Mouse (Mus musculus): ENCODE results near the gene Rnf111.

The Rnf111 gene

GRCm38 (mm10) chr9:70396083-70396482 lies 107.4 kb downstream of the Rnf111 start:
- no peak for DNase-seq (ENCODE audit: low spot score in 2 of 2)

- no peak for DNase-seq (ENCODE audit: low spot score in 2 of 2)
These were observed 107.9 kb downstream of the Rnf111 start for GRCm38 (mm10) chr9:70395617-70396016.

- peak; percentile 32 to 50 for DNase-seq (ENCODE audit: low spot score in 2 of 2)
These were observed 111.0 kb downstream of the Rnf111 start for GRCm38 (mm10) chr9:70392563-70392907.

GRCm38 (mm10) chr9:70391660-70392562 lies 111.6 kb downstream of the Rnf111 start:
- DNase-seq (ENCODE audit: low spot score in 2 of 2): no peak

- no peak for DNase-seq (ENCODE audit: low spot score in 2 of 2)
These were observed 112.5 kb downstream of the Rnf111 start for GRCm38 (mm10) chr9:70391042-70391441.

- DNase-seq (ENCODE audit: low spot score in 2 of 2): no peak
These were observed 114.0 kb downstream of the Rnf111 start for GRCm38 (mm10) chr9:70389548-70389947.

- DNase-seq (ENCODE audit: low spot score in 2 of 2): no peak
These were observed 116.0 kb downstream of the Rnf111 start for GRCm38 (mm10) chr9:70387410-70388119.

- no peak for DNase-seq (ENCODE audit: low spot score in 2 of 2)
These were observed 118.4 kb downstream of the Rnf111 start for GRCm38 (mm10) chr9:70384958-70385728.

- DNase-seq (ENCODE audit: low spot score in 2 of 2): no peak
These were observed 119.0 kb downstream of the Rnf111 start for GRCm38 (mm10) chr9:70384494-70384893.

GRCm38 (mm10) chr9:70383750-70384149 lies 119.8 kb downstream of the Rnf111 start:
- DNase-seq (ENCODE audit: low spot score in 2 of 2): no peak

GRCm38 (mm10) chr9:70382091-70382490 lies 121.4 kb downstream of the Rnf111 start:
- no peak for DNase-seq (ENCODE audit: low spot score in 2 of 2)

- DNase-seq (ENCODE audit: low spot score in 2 of 2): no peak
These were observed 123.7 kb downstream of the Rnf111 start for GRCm38 (mm10) chr9:70379502-70380467.

Data from frontal cortex, postnatal 36 days (tissue).